Mouse (Mus musculus) gastrocnemius, adult 8-10 months (tissue): ENCODE data around the gene Fgb. TPM values are rescaled to one million over a fixed set of nuclear protein-coding genes. Genes with fewer than 3 reads are reported as not detected.

Experiments used
- DNase-seq, 2 experiments: peaks; one replicate each; pipeline ENCODE4 v3.0.0; 2022; ENCODE audit warnings: low spot score in 2 of 2
- total RNA-seq, 4 experiments: library from RNA; stranded (reverse); gene quantifications; 2 replicates each; pipeline ENCODE4 v1.2.4; 2022

Fgb gene
- under 1 TPM in 1 of 4 experiments, not detected in 3; 0.32 TPM for total RNA-seq

DNA sequence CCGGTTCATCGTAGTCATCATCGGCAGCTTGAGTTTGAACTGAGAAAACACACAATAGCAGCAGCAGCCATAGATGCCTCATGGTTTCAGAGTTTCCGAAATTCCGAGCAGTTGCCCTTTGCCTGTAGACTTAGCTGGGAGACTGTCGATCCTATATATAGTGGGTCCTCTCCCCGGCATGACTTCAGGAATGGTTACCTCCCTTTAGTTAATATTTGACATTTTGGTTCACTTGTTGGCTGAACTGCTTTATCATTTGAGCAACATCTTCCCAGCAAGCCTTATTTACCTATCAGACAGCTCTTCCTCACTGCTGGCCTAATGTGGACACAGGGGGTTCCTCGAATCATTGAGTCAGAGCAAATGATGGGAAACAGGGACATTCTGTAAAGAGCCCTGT lies at the start of gene Fgb:
TSS of gene Fgb (minus strand) at position 184 of the 400 bp plus-strand sequence.
- DNase-seq, result no peak

DNA sequence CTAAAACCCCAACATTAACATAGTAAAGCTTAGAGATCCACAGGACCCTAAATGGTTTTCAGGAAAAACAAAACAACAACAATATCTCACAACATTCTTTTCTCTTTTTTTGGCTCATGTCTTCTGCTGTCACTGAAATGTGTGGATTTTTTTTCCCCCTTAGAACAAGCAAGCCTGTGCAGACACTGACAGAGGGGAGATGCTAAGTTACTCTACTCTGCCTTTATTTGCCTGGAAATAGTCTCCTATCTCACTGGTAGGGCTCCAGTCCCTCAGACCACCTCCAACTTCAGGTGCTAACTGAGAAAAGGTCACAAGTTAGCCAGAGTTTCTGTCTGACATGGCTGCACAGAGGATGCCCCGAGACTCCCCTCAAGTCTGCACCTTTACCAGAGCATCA lies 49.5 kb upstream of the Fgb start:
- no peak for DNase-seq

GRCm38 (mm10) chr3:83098546-83099034 lies 48.9 kb upstream of the Fgb start:
- DNase-seq, result no peak

GRCm38 (mm10) chr3:83097586-83097985 lies 47.9 kb upstream of the Fgb start:
- DNase-seq, result no peak

GRCm38 (mm10) chr3:83080567-83081055 lies 30.9 kb upstream of the Fgb start:
- peak; percentile 19 to 30 for DNase-seq

GRCm38 (mm10) chr3:83076563-83076962 lies 26.9 kb upstream of the Fgb start:
- DNase-seq, result no peak

GRCm38 (mm10) chr3:83070231-83070630 lies 20.6 kb upstream of the Fgb start:
- no peak for DNase-seq

DNA sequence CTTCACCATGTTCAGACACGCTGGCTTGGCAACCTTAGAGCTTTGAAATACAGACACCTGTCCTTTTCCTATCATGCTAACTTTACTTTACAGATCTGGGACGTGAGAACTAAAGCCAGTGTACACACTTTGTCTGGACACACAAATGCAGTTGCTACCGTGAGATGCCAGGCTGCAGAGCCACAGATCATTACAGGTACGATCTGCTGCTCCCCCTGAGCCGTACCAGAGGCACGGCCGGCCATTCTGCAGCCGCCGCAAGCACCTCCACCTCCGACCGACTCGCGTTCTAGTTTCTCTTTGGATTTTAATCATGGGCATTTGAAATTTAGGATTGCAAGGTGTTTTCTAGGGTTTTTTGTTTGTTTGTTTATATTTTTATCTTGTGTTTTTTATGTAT lies 19.2 kb upstream of the Fgb start:
- DNase-seq, result no peak

DNA sequence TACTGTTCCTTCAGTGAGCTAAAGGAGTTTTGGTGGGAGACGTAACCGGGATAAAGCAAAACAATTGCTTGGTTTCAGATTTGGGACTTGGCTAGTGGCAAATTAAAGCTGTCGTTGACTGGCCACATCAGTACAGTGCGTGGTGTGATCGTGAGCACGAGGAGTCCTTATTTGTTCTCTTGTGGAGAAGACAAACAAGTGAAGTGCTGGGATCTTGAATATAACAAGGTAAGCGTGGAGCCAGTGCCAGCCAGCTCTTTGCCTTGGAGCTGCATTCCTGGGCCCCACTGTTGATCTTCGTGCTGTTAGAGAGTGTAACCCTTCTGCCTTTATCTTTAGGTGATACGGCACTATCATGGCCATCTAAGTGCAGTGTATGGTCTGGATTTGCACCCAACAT lies 18.3 kb upstream of the Fgb start:
- no peak for DNase-seq

DNA sequence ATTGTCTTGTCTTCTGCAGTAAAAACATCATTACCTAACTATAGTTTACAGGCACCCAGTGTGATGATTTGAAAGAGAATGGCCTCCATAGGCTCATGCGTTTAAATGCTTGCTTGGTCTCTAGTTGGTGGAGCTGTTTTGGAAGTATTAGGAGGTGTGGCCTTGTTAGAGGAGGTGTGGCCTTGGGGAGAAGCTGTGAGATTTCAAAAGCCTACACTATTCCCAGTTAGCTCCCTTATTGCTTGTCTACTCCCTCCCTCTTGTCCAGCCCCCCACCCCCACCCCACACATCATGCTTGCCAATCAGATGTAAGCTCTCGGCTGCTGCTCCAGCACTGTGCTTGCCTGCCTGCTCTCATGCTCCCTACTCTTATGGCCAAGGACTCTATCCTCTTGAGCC lies 7.4 kb upstream of the Fgb start:
- DNase-seq, result no peak

DNA sequence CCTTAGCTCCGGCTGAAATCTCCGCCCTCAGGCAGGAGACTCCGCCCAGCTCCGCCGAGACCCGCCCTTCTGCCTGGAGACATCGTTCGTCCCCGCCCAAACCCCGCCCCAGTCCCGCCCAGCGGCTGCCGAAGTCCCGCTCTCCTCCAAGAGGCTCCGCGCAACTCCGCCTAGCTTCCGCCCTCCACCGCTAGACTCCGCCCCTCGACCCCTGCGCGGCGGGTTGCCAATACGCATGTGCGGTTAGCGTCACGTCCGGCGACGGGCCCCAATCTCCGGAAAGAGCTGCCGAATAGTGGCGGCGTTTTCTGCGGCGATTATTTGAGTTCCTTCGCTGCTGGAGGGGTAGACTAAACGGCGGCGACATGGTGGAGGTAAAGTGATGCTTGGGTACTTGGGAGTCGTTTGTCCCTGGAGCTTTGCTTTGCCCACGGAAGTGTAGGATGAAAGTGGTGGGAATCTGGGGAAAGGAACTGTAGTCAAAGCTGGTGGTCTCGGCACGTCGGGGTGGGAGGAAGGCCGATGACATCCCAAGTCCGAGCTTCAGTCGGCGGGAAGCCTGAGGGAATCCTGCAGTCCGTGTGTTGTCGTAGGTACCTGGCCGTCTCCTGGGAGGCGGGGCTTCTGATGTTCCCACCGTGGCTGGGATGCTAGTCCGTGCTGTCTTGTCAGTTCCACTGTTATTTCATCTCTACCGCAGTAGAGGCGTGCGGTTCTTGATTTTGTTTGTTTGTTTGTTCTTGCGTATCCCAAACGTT lies 5.8 kb upstream of the Fgb start, which contains the start of gene Plrg1:
TSS of gene Plrg1 (plus strand) at position 242 of the 758 bp plus-strand sequence.
- DNase-seq, result peak; percentile 97 to 98

- no peak for DNase-seq
Observed at GRCm38 (mm10) chr3:83054759-83055158, 5.1 kb upstream of the Fgb start.

GRCm38 (mm10) chr3:83053758-83054157 lies 4.1 kb upstream of the Fgb start:
- no peak for DNase-seq

DNA sequence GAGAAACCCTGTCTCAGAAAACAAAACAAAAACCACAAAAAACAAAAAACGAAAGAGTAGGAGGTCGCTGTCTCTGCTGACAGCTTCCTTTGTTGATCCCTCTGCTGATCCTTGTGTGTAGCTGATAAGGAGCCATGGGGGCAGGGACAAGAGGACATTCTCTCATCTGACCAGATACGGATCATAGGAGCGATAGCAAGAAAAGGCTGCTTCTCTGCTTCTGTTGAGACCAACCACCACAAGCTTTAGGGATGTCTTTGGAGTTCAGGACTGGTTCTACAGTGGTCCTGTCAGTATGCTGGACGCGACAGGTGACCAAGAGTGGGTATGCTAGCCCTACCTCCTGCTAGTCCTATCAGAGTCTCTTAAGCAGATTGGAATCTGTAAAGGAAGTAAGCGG lies 3.5 kb upstream of the Fgb start:
- no peak for DNase-seq

DNA sequence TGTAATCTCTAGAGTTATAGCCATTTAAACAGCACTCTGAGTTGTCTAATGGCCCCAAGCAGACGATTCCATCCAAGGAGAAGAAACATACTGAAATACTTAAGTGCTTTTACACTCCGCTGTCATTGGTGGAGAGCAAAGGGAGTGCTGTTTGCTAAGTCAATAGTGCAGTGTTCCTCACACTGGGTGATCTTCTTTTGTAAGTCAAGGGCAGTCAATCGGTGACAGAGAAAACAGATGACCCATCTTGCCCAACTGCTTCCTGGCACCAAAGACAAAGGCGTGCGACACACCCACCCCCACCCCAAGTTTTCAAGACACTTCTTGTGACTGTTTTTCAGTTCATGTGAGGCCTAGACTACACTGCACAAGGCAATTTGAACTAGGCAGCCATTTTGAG lies 2.4 kb upstream of the Fgb start:
- no peak for DNase-seq

DNA sequence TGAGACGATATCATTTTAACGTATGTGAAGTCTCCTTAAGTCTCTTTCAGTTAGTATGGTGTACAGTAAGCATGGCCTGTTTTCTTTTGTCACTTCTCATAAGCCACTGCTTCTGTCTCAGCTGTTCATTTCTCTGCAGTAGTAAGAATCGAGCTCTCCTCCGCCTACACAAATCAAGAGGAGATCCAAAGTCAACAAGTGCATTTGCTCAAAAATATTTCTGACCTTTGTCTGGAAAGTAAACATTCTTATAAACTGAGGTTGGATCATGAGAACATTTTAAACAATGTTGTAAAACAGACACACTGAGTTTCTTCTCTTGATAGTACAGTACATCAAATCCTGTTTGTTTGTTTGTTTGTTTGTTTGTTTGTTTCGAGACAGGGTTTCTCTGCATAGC lies 998 bp upstream of the Fgb start:
- no peak for DNase-seq

- DNase-seq, result no peak
Observed at GRCm38 (mm10) chr3:83046649-83047048, 3.0 kb downstream of the Fgb start.

DNA sequence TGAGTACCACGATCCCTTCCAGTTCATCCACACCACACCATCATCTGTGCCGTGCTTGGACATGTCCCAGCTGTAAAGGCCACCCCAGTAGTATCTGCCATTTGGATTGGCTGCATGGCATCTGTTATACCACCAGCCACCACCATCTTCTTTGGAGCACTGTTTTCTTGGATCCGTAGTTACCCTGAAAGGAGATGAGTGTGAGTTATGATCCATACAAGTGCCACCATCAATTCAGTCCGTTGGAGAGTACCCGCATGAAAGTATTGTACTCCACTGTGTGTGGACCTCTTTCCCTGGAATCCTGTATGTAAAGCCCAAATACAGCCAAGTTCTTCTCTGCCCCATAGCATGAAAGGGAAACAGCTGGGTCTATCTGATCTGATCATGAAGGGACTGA lies 7.2 kb downstream of the Fgb start:
- DNase-seq, result no peak

DNA sequence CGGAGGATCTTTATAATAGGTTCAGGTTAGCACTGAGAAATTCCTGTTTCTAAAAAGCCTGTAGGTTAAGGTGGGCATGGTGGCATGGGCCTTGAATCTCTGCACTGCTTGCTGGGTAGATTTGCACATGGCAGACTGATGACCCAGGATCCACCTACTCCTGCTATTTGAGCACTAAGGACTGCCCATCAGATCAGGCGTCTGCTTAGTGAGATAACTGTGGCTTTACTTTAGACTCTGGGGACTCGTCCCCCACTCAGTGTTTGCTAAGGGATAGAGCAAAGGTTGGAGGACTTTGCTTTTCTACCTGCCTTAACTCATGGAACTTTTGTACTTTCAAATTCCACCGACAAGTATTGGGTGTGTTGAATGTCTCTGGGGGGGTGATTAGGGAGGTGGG lies 10.0 kb downstream of the Fgb start:
- no peak for DNase-seq

GRCm38 (mm10) chr3:83038865-83039264 lies 10.8 kb downstream of the Fgb start:
- no peak for DNase-seq

DNA sequence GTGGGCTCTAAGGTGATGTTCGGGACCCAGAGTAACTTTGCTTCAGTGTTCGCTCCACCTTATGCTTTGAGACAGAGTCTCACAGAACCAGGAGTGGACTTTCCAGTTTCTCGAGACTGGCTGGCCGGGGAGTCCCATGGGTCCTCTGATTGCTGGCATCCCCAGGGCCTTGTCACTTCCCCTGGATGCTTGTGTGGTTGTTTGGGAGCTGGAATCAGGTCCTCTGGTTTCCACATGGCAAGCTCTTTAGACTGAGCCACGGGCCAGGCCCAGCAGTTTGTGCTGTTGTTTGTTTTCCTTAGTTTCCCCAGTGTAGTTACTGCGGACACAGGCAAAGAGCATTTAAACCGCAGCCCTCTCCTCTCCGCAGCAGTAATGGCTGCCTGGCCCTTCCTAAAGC lies 15.9 kb downstream of the Fgb start:
- DNase-seq, result no peak

GRCm38 (mm10) chr3:83032746-83033308 lies 16.8 kb downstream of the Fgb start:
- DNase-seq, result no peak

DNA sequence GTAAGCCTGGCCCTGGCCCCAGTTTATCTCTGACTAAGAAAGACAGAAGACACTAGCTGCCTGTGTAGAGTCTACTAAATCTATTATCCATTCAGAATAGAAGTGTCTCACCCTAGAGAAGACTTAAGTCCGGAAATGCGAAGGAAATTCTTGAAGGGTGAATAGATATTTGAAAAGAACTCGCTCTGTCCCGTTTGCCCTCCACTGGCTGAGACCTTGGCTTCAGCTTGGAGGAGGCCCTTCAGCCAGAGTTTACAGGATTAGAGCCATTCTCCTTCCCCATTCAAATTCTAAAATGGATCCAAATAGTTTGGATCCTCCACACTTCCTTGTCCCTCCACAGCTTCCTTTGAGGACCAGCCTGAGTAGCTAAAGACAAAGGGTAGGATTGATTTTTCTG lies 19.3 kb downstream of the Fgb start:
- no peak for DNase-seq
